Mouse (Mus musculus) mouse trophoblast stem cell (cell line): ENCODE results near the gene Ccnf.

Source experiments
- in situ Hi-C, 2 experiments: fragments of 300-500 bp; cut with MseI, MboI; formaldehyde crosslinking; loops; 2 replicates in 1 of 2; 3 replicates in 1 of 2; pipeline ENCODE4 v1.15.1; 2025

Ccnf gene

DNA sequence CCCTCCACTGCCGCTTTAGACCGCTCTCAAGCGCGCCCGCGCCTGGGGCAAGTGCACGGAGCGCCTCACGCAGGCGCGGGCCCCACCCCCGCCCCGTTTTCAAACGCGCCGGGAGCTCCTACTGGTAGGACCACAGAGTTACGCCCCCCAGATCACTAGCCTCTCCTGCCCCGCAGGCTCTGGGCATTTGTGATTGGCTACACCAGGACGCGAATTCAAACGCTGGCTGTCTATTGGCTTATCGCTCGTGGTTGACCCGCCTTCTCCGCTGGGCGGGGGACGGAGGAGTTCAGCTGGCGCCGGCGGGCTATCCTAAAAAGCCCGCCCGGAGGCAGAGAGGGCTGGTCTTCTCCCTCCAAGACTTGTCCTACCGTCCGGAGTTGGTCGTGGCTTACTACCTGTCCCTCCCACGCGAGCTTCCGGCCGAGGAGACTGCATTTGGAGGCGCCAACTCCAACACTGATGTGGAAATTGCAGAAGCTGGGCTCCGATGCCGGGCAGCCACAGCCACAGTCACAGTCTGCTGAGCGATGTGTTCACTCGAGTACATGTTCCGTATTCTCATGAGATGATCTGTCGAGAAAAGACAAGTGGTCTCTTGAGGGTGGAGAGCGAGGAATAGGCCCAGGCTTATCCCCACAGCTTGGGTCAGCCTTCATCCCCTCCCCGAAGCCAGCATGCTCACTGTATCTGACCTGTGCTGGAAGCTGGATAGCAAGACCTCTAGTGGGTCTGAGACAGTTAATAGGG lies at the start of gene Ccnf:
Ccnf (minus strand) TSS at position 165 of the 750 bp plus-strand sequence.
- in situ Hi-C loops: no loop called here

DNA sequence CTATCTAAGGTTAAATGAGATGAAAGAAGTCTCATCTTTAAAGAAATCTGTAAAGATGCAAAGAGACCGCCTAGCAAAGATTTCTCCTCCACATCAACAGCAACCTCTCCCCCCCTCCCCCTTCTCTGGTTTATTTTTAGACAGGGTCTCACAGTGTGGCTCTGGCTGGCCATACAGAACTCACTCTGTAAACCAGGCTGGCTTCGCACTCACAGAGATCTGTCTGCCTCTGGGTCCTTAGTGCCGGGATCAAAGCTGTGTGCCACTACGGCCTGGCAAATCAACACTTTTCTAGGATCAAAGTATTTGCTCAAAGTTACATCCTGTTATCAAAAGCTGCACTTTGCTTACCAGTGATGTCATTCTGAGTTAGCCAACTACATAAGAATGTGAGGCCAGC lies 49.4 kb upstream of the Ccnf start:
- in situ Hi-C loops: no loop called here

DNA sequence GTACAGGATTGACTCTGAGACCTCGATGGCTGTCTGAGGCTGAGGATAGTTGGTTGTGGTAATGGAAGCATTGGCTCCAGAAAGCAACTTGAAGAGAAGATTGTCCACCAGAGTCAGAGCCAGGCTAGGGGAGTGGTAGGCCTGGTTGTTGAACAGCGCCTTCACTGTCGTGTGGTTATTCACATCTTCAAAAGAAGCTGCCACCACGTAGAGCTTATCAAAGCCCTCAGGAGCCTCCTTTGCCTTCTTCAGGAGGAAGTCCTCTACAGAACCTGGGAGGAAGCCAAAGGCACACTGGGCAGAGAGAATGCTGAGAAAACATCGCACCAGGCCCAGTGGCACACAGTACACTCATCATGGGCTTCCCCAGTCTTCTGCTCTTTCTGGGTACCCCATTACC lies 38.1 kb upstream of the Ccnf start:
- in situ Hi-C loops: no loop called here

DNA sequence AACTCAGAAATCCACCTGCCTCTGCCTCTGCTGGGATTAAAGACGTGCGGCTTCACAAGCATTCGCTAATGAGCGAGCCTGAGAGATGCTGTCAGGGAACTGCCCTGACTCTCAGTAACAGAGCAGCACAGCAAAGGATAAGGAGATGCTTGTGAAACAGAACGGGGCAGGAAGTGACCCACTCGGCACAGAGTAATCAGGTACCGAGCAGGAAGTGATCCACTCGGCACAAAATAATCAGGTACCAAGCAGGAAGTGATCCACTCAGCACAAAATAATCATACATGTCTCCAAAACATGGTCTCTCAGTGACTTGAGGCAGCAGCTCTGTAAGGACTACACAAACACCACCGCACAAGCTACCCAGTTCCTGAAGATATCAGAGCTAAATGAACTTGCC lies 37.2 kb upstream of the Ccnf start:
- in situ Hi-C loops: no loop called here

DNA sequence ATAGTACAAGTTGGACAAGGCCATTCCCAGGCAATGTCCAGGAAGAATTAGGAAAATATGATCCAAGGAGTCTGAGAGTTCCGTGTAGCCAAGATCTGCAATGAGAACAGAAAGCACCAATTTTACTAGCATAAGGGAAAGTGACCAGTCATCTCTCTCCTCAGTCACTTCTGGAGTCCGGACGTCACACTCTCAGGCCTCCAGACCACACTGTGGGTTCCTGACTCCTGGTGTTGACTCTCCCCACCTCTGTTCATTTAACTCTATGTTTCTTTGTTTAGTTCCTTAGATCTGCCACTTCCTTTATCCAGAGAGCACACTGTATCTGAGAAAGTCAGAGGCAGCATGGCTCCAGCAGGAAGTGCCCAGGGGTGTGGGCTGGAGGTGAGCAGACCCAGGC lies 34.4 kb upstream of the Ccnf start:
- in situ Hi-C loops: no loop called here

DNA sequence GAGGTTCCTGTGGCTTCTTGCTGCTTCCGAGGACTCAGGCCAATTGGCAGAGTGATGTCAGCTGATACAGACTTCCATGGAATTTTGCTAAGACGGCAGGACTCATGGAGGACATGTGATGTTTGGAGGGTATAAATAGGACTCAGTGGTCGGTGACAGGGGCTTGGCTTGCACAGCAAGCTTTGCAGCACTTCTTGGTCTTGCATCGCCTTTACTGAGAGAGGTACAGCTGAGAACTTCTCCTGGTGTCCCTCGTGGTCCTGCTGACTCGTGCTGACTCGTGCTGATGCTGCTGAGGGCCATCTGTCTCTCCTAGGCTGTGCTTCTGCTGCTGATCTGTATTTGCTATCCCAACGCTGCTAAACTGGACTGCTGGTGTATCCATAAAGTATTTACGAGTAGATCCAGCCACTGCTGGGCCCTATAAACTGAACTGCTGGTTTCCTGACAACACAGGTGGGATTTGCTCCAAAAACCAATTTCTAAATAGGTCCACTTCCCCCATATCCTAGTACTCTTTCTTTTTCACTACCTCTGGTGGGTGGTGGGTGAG lies 32.1 kb upstream of the Ccnf start:
- in situ Hi-C loops: no loop called here

DNA sequence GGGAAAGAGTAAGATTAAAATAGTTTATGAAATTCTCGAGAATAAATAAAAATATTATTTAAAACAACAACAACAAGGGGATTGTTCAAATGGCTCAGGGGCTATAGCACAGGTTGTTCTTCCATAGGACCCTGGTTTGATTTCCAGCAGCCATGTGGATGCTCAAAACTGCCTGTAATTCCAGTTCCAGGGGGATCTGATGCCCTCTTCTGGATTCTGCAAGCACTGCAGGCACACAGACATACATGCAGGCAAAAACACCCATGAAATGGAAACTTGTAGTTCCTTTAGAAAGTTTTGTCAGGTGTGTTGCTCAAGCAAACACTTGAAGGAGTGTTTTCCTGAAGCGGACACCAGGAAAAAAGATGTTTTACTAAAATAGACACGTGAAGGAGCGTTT lies 31.4 kb upstream of the Ccnf start:
- in situ Hi-C loops: no loop called here

DNA sequence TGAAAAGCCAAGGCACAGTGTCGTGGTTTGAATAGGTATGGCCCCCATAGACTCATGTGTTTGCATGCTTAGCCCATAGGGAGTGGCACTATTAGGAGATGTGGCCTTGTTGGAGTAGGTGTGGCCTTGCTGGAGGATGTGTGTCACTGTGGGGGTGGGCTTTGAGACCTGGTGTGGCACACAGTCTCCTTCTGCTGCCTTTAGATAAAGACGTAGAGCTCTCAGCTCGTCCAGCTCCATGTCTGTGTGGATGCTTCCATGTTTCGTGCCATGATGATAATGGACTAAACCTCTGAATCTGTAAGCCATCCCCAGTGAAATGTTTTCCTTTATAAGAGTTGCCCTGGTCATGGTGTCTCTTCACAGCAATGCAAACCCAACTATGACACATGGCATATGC lies 28.6 kb upstream of the Ccnf start:
- in situ Hi-C loops: no loop called here

DNA sequence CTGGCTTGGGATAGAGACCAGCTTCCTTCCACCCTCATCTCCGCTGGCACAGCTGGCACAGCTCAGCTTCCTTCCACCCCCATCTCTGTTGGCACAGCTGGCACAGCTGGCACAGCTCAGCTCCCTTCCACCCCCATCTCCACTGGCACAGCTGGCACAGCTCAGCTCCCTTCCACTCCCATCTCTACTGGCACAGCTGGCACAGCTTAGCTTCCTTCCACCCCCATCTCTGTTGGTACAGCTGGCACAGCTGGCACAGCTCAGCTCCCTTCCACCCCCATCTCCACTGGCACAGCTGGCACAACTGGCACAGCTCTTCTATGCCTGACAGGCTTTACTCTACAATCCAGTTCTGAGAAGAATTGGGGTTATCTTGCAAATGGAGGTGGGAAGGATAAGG lies 15.8 kb upstream of the Ccnf start:
- in situ Hi-C loops: no loop called here

DNA sequence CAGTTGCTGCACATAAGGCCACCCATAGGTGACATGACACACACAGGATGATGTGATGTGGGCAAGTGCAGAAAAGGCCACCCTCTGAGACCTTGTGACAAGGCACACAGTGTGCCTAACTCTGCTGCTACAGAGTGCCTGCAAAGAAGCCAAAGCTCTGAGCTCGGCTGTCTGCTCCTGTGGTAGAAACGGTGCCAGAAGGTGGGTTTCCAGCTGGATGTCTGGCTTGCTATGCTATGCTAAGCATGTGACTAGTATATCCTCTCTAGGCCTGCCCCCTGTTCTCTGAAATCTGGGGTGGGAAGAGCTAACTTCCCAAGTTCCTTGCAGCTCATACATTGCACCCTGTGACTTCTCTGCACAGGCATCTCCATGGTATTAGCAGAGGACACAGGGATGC lies 13.5 kb upstream of the Ccnf start:
- in situ Hi-C loops: no loop called here

DNA sequence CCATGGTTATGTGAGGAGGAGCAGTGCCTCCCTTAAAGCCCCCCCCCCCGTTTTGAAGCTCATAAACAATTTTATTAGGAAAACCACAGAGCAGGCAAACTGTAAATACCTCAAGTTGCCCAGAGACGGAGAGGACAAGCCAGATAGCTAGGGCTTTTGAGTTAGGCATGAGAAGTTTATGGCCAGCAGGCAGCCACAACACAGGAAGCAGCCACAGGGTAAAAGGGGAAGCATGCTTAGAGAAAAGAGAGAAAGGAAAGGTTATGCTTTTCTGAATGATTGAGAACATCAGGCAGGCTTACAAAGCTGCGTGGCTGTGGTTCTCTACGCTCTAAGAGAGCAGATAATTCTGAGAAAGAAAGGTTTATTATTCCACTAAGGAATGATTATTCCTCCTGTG lies 9.2 kb upstream of the Ccnf start:
- in situ Hi-C loops: no loop called here

DNA sequence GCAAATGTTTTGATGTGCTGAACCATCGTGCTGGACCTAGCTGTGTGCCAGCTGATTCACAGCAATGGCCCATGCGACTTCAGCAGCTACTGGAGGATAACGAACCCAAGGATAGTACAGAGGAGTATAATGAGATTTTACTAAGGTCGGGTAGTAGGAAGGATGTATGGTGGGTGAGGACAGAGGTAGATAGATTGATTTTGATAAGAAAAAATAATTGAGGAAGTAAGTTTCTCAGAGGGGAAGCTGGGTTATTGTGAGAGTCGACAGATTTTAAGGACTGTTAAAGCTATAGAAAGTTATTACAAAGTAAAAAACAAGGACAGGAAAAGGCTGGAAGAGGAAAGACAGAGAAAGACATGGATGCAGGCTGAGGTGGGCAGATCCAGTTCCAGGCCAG lies 8.4 kb upstream of the Ccnf start:
- in situ Hi-C loops: no loop called here

DNA sequence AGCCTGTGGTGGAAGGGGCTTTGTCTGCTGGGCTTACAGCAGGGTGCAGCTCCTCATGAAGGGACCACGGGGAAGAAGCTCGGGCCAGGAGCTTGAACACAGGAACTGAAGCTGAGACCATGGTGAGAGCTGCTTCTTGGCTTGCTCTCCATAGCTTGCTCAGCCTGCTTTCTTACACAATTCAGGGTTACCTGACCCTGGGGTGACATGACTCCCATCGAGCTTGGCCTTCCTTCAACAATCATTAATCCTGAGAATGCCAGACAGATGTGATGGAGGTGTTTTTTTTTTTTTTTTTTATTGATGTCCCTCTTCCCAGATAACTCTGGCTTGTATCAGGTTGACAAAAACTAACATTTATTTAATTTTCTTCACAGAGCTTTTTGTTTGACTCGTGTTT lies 7.7 kb upstream of the Ccnf start:
- in situ Hi-C loops: no loop called here

DNA sequence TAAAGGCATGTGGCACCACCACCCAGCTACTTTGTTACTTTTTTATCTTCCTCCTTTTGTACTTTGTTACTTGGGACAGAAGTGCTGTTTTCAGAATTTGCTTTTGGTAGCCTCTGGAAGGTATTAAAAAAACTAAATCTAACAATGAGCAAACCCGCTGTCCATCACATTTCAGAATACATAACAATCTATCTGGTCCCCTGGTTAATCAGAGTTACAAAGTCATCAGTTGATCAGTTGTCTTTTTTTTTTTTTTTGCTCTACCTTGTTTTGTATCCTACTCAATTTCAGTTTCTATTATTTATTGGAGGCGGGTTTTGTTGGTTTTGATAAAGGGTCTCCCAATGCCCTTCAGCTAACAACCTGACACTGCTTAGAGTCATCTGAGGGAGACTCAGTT lies 1.0 kb upstream of the Ccnf start:
- in situ Hi-C loops: no loop called here

DNA sequence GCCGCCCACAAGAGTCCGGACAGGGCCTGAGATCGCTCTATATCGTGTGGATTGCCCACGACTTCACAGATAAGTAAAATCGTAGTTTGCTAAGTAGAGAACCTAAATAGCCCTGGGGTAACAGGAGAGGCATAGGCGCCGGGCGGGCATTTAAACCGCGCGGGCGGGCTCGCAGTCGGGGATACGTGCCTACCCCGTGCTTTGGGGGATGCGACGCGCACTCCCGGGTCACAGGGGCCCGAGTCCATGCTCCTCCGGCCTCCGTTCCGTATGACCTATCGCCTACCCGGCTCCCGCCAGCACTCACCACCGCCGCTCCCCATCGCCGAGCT lies 330 bp downstream of the Ccnf start:
- in situ Hi-C loops: no loop called here

DNA sequence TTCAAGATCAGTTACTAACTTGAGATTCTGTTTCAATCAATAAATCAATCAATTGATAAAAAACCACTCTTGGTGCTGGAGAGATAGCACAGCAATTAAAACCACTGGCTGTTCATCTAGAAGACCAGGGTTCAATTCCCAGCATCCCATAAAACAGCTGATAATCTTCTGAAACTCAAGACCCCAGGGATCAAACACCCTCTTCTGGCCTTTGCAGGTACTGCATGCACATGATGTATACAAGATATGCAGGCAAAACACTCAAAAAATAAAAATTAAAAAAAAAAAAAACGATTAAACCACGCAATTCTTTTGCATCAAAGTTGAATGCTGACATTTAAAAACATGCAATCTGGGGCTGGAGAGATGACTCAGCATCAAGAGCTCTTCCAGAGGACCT lies 2.6 kb downstream of the Ccnf start:
- in situ Hi-C loops: loop anchor here in 1 of 2 experiments (10.0 kb wide), 1 partner anchor 74 kb away; no protein-coding TSS in a partner anchor

DNA sequence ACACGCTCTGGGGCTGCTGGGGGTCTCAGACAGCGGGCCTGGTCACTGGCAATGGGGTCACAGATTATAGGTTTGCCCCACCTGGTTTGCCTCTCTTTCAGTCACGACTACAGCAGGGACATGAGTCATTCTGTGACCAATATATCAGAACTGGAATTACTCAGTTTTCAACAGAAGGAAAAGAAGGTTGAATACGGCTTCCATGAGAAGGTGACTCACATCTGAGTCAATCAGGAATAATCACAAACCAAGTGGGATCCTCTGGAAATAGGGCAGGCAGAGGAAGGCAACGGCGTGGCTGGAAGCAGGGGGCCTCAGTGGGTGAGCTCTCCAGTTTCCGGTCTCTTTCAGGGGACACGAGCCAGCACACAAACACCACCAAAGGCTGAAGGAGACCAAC lies 7.2 kb downstream of the Ccnf start:
- in situ Hi-C loops: loop anchor here in 1 of 2 experiments (10.0 kb wide), 1 partner anchor 69 kb away; no protein-coding TSS in a partner anchor

DNA sequence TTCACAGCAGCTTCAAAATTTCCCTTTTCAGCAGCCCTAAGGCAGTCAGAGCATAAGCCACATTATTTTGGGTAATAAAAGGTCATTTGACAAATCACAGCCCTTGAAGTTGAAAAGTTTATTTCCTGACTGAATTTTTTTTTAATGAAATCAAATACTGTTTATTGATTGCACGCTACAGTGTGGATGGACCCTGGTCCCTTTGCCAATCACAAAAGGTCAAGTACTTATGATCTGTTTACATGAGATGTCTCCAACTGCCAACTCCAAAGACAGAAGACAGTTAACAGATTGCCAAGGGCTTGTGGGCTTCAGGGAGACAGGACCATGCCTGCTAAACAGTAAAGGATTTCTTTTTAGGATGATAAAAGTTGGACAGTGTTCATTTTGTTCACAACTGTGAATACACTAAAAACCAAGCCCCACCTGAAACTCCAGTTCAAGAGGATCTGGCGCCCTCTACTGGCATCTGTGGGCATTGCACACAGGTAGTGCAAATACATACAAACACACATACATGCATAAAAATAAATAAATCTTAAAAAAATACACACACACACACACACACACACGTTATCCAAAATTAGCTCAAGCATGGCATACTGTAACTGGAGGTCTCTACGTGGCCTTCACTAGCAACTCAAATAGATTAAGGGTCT lies 7.8 kb downstream of the Ccnf start:
- in situ Hi-C loops: loop anchor here in 1 of 2 experiments (10.0 kb wide), 1 partner anchor 69 kb away; no protein-coding TSS in a partner anchor

DNA sequence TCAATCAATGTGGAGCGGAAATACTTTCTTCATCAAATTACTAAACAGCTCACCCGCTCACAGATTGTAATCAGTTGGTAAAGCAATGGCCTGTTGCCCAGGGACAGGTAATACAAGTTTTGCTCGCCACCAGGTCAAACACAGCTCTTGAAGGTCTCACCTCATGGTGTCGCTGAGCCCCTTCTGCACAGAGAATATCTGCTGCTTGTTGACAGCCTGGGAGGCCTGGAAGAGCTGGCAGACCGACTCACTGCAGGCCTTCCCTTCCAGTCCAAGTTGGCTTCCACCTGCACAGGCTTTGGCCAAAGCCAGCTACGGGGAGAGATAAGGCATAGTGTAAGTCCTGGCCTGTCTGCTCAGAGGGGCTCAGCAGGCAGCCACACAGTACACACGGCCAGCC lies 14.4 kb downstream of the Ccnf start:
- in situ Hi-C loops: no loop called here

DNA sequence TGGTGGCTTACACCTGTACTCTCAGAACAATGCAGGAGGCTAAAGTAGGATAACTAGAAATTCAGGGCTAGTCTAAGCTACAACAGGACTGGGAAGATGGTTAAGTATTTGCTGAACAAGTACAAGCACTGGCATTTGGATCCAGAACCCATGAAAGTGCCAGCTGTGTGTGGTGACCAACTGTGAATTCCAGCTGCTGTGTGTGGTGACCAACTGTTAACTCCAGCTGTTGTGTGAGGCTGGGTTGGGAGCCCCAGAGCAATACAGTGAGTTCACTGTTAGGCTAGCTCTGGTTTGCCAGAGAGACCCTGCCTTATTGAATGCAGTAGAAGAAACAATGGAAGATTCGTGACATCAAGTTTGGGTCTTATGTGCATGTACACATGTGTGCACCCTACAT lies 14.8 kb downstream of the Ccnf start:
- in situ Hi-C loops: no loop called here

DNA sequence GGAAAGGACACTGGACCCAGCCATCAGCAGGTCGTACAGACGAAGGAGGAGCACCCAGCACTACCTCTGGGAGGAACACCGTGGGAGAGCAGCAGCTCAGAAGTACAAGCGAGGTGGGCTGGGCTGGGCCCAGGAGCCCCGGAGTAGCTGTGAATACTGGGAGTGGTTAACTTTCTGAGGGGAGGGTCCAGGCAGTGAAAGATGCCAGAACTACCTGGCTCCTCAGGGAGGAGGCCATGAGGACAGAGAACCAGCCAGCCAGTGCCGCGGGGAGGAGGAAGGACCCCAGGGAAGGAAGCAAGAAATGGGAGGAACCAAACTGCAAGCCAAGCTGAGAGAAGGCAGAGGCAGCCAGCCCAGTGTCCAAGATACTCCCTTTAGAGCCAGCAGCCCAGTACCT lies 23.3 kb downstream of the Ccnf start:
- in situ Hi-C loops: no loop called here

DNA sequence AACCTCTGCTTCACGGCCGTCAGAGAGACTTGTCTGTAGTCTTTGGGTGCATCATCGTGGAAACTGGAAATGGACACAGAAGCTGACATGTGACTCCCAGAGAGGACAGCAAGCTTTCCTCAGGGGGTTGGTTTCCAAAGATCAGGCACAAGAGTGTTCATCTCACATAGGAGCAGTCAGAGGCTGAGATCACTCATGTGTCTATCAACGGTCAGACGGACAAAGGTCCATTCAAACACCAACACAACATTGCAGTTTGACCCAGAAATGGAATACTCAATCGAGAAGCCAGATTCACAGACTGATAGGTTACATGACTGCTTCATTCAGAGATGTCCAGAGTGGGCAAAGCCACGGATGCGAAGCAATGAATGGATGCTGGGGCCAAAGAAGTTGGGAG lies 24.6 kb downstream of the Ccnf start:
- in situ Hi-C loops: no loop called here

DNA sequence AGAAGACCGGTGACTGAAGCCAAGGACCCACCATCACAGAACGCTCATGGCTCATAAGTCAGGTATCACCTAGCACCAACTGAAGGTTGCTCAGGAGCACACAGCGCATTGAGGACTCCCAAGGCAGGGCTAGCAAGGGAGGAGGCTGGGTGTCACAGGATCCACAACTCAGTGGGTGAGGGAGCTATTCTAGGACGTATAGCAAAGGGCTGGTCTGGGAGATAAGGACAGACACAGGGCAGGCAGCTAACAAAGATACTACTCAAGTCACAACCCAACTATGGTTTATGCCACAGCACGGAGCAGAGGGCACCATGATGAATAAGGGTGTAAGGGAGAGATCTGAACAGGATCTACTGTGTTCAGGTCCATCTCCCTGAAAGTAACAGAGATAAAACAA lies 25.4 kb downstream of the Ccnf start:
- in situ Hi-C loops: no loop called here
